Mouse (Mus musculus) lung, embryonic 16.5 days (tissue): ENCODE results near the gene Efemp1. TPM values are rescaled to one million over a fixed set of nuclear protein-coding genes. Genes with fewer than 3 reads are reported as not detected.
A peak's percentile ranks its signal among the peaks of the same experiment; 100 is the strongest.

Experiments
- ATAC-seq: fragments of 200-750 bp; cut with Nextera tagmentation; 2 replicates; pipeline ENCODE4 v1.8.0; 2017; ENCODE audit warnings: low read depth, mild to moderate bottlenecking, moderate library complexity
- H3K27ac ChIP-seq: fragments of 300-500 bp; sonication (generic); 2 replicates; pipeline ENCODE4 v1.5.1; 2014; ENCODE audit warnings: mild to moderate bottlenecking, control low read depth, low read length
- H3K27me3 ChIP-seq: fragments of 300-500 bp; sonication (generic); 2 replicates; pipeline ENCODE4 v1.6.1; 2014; ENCODE audit warnings: low read depth, low read length, mixed read lengths; ENCODE audit not compliant: control insufficient read depth, insufficient read depth
- H3K36me3 ChIP-seq: fragments of 300-500 bp; sonication (generic); 2 replicates; pipeline ENCODE4 v1.6.1; 2014; ENCODE audit warnings: low read length; ENCODE audit not compliant: control insufficient read depth, insufficient read depth
- H3K4me1 ChIP-seq: fragments of 300-500 bp; sonication (generic); replicated peaks from 2 replicates; pipeline ENCODE4 v1.6.1; 2014; ENCODE audit warnings: low read length, mixed read lengths; ENCODE audit not compliant: control insufficient read depth, insufficient read depth
- H3K4me2 ChIP-seq: fragments of 300-500 bp; sonication (generic); 2 replicates; pipeline ENCODE4 v1.6.1; 2014; ENCODE audit warnings: low read depth, low read length, control low read depth
- H3K4me3 ChIP-seq: fragments of 300-500 bp; sonication (generic); 2 replicates; pipeline ENCODE4 v1.5.1; 2014; ENCODE audit warnings: mild to moderate bottlenecking, low read length, control low read depth
- H3K9ac ChIP-seq: fragments of 300-500 bp; sonication (generic); 2 replicates; pipeline ENCODE4 v1.6.1; 2014; ENCODE audit warnings: low read length, control low read depth
- H3K9me3 ChIP-seq: fragments of 300-500 bp; sonication (generic); 2 replicates; pipeline ENCODE4 v1.6.1; 2016; ENCODE audit warnings: low read length; ENCODE audit not compliant: control insufficient read depth
- WGBS: fragments of 180-500 bp; shearing (Covaris S2); extraction: QIAGEN DNeasy Blood & Tissue Kit; methylation state at CpG from one replicate; pipeline ENCODE4 v1.1.7; 2014; 5-methylcytosine and 5-hydroxymethylcytosine counted together
- polyA plus RNA-seq: library from polyadenylated mRNA; unstranded; fragments of >200 nt; fragmentation: Nextera tagmentation; extraction: Ambion mirVana; gene quantifications from 2 replicates; pipeline ENCODE4 v1.2.1, GENCODE M21; 2015

Efemp1 gene
- polyA plus RNA-seq, 1 experiment from 2014 or later, result 22.2 TPM

- Histone ChIP-seq H3K36me3 (no peaks in the 10 kb centered on the region), H3K9ac (no peak overlapping the region), H3K27me3 (peaks cover 3% of the 10 kb centered on the region; the same call in 1 of the 2 replicates), H3K4me3 (no peak overlapping the region), H3K27ac (no peak overlapping the region), H3K4me1 (peaks cover 6% of the 10 kb centered on the region; the same call in 1 of the 2 replicates), H3K4me2 (no peak overlapping the region), H3K9me3 (no peaks in the 10 kb centered on the region)
- WGBS, result 47% methylated on average over 4 of the region's 4 CpGs
- ATAC-seq, result no peak
Measured at GRCm38 (mm10) chr11:28851645-28852044, 1.4 kb upstream of the Efemp1 start.

DNA sequence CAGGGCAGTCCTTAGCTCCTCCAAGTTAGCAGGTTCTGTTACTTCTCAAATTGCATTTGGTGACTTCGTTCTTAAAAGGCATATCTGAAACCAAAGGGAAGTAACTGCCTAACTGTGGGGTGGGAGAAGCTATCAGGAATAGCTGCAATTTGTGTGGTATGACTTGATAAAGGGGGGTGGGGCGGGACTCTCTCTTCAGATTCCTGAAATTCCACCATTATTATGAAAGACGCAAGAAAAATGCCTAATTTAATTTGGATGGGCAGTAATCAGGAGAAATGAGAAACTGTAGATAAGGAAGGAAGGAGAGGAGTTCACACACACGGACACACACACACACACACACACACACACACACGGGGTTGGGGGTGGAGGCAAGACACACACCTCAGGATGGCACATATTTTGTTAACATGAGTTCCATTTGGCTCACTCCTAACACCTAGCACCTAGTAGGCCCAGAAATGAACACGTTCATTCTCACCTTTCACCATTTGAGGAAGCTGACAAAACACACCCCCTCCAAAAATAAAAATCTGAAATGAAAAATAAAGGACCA is 564 bp upstream of the Efemp1 start:
- H3K4me1 ChIP-seq, result peaks cover 6% of the 10 kb centered on the region; the same call in 1 of the 2 replicates
- H3K27ac ChIP-seq, result no peak overlapping the region
- no peaks in the 10 kb centered on the region for H3K36me3 ChIP-seq
- peak overlapping the region; percentile 70 for H3K4me2 ChIP-seq
- H3K27me3 ChIP-seq, result peaks cover 3% of the 10 kb centered on the region; the same call in 1 of the 2 replicates
- ATAC-seq, result 0 out of 2 replicates have a peak, but pooled peaks have one; percentile 51
- H3K9ac ChIP-seq, result no peak overlapping the region
- no peaks in the 10 kb centered on the region for H3K9me3 ChIP-seq
- 17% methylated on average over 6 of the region's 6 CpGs for WGBS
- peak overlapping the region; percentile 56; the same call in 1 of the 2 replicates for H3K4me3 ChIP-seq

DNA sequence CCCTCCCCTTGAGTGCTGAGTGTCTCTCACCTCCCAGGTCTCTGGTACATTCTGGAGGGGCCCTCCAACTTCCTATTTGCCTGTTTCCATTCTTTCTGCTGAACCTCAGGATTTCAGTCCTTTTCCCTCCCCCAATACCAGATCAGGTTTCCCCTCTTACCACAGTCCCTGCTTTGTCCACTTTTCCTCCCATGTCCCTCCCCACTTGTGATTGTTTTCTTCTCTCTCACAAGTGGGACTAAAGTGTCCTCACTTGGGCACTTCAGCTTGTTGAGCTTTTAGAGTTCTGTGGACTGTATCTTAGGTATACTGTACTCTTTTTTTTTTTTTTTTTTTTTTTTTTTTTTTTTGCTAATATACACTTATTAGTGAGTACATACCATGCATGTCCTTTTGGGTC is 6.1 kb downstream of the Efemp1 start:
- Histone ChIP-seq H3K4me1 (no peaks in the 10 kb centered on the region), H3K9ac (no peak overlapping the region), H3K4me3 (no peak overlapping the region), H3K4me2 (no peak overlapping the region), H3K27ac (no peak overlapping the region), H3K9me3 (no peaks in the 10 kb centered on the region), H3K36me3 (no peaks in the 10 kb centered on the region), H3K27me3 (peaks cover 3% of the 10 kb centered on the region; the same call in 1 of the 2 replicates)
- peak; percentile 67 for ATAC-seq

- Histone ChIP-seq H3K4me1 (no peaks in the 10 kb centered on the region), H3K4me3 (no peak overlapping the region), H3K27ac (no peak overlapping the region), H3K9ac (no peak overlapping the region), H3K36me3 (no peaks in the 10 kb centered on the region), H3K27me3 (no peaks in the 10 kb centered on the region), H3K9me3 (no peaks in the 10 kb centered on the region), H3K4me2 (no peak overlapping the region)
- WGBS, result 64% methylated on average over 2 of the region's 2 CpGs
- ATAC-seq, result no peak
Measured at GRCm38 (mm10) chr11:28869129-28869528, 16.1 kb downstream of the Efemp1 start.

DNA sequence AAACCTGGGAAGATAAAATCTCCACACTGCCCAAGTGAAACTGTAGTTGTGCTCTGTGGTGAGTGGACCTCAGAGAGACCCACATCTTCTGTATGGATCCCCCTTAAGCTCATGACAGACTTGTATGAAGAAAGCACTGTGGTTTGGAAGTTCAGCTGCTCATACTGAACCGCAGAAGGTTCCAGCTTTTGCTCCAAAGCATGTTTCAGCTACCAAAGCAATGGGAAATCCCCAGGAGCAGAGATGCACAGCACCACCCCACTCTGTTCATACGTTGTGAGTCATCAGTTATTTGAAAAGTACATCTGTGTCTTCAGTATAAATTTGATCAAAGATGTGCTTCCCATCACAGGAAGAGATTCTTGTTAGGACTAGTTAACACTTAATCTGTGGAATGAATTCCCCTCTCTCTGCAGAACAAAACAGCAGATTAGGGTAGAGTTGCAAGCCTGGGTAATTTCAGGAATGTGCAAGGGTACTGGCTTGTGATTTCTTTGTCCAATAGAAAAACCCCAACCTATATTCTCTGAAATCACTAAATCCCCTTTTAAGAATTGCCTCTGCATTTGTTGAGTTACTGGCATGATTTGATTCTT is 28.5 kb downstream of the Efemp1 start:
- WGBS, result 67% methylated on average over 2 of the region's 2 CpGs

DNA sequence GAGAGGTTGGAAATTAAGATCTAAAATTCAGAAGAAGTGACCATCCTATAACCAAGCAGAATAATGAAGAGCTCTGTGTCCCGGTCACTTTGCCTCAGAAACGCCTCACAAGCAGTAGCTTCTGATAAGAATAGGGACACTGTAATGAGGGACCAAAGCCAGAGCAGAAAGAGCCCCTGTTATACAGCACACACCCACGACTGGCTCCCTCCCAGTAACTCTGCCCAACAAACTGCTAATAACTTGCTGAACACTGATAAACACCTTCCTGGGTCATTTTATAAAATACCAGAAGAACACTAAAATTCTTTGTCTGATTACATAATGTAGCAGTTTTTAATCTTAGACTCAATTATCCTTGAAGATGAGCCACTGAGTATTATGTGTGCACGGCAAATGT is 30.1 kb downstream of the Efemp1 start:
- H3K36me3 ChIP-seq, result no peaks in the 10 kb centered on the region
- no peak overlapping the region for H3K4me3 ChIP-seq
- H3K27ac ChIP-seq, result no peak overlapping the region
- H3K9ac ChIP-seq, result no peak overlapping the region
- no peaks in the 10 kb centered on the region for H3K9me3 ChIP-seq
- no peak overlapping the region for H3K4me2 ChIP-seq
- 43% methylated on average over 4 of the region's 4 CpGs for WGBS
- H3K4me1 ChIP-seq, result no peaks in the 10 kb centered on the region
- no peaks in the 10 kb centered on the region for H3K27me3 ChIP-seq
- no peak for ATAC-seq

More for the DNA sequence above, 28.5 kb downstream of the Efemp1 start:
- H3K4me3 ChIP-seq, result no peak overlapping the region
- H3K27ac ChIP-seq, result no peak overlapping the region
- no peak for ATAC-seq
- no peak overlapping the region for H3K4me2 ChIP-seq
- H3K4me1 ChIP-seq, result no peaks in the 10 kb centered on the region
- no peaks in the 10 kb centered on the region for H3K9me3 ChIP-seq
- H3K27me3 ChIP-seq, result no peaks in the 10 kb centered on the region
- H3K36me3 ChIP-seq, result no peaks in the 10 kb centered on the region
- H3K9ac ChIP-seq, result no peak overlapping the region

- H3K9ac ChIP-seq, result no peak overlapping the region
- H3K27me3 ChIP-seq, result no peaks in the 10 kb centered on the region
- no peak overlapping the region for H3K4me2 ChIP-seq
- H3K9me3 ChIP-seq, result no peaks in the 10 kb centered on the region
- no peak for ATAC-seq
- no peak overlapping the region for H3K4me3 ChIP-seq
- no peaks in the 10 kb centered on the region for H3K36me3 ChIP-seq
- no peaks in the 10 kb centered on the region for H3K4me1 ChIP-seq
- WGBS, result 80% methylated on average over 1 of the region's 1 CpGs
- H3K27ac ChIP-seq, result no peak overlapping the region
Measured at GRCm38 (mm10) chr11:28889538-28889937, 36.5 kb downstream of the Efemp1 start.

DNA sequence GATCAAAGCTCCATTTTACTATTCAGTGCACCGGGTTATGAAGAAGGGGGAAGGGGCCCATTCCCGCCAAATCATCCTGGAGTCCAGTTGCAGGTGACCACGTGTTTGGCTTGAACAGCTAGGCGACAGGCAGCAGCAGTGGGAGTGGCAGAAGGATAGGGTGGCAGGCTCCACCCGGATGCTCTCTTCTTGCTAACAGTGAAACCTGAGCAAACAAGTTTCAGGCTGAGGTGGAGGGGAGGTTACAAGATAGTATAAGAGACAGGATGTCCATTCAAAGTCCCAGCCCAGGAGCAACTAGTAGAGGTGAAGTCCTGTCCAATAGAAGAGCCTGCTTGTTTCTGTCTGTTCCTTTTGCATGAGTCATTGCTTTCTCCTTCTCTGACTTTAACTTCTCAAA is 38.5 kb downstream of the Efemp1 start:
- H3K27ac ChIP-seq, result no peak overlapping the region
- WGBS, result 56% methylated on average over 5 of the region's 5 CpGs
- no peak overlapping the region for H3K9ac ChIP-seq

GRCm38 (mm10) chr11:28899420-28899819 is 46.4 kb downstream of the Efemp1 start:
- ATAC-seq, result no peak
- Histone ChIP-seq H3K4me1 (no peaks in the 10 kb centered on the region), H3K4me2 (no peak overlapping the region), H3K27ac (no peak overlapping the region), H3K9ac (no peak overlapping the region), H3K9me3 (no peaks in the 10 kb centered on the region), H3K27me3 (no peaks in the 10 kb centered on the region), H3K4me3 (no peak overlapping the region), H3K36me3 (no peaks in the 10 kb centered on the region)
- 22% methylated on average over 1 of the region's 1 CpGs for WGBS

More for the DNA sequence above, 38.5 kb downstream of the Efemp1 start:
- Histone ChIP-seq H3K36me3 (no peaks in the 10 kb centered on the region), H3K4me3 (no peak overlapping the region), H3K4me1 (no peaks in the 10 kb centered on the region), H3K4me2 (no peak overlapping the region), H3K27me3 (no peaks in the 10 kb centered on the region), H3K9me3 (no peaks in the 10 kb centered on the region)
- no peak for ATAC-seq
